Mouse (Mus musculus) limb, embryonic 12.5 days (tissue): Measurements from ENCODE around the gene Mfsd2a. TPM values are rescaled to one million over a fixed set of nuclear protein-coding genes. Genes with fewer than 3 reads are reported as not detected.

ENCODE experiments used
- ATAC-seq: fragments of 200-750 bp; cut with Nextera tagmentation; 2 replicates; pipeline ENCODE4 v1.8.0; 2017; ENCODE audit warnings: low read depth, moderate TSS enrichment; ENCODE audit not compliant: insufficient number of reproducible peaks, insufficient read depth, low FRiP score, low TSS enrichment
- H3K27ac ChIP-seq: fragments of 300-500 bp; sonication (generic); 2 replicates; pipeline ENCODE4 v1.5.1; 2016; ENCODE audit warnings: mild to moderate bottlenecking, moderate library complexity
- H3K27me3 ChIP-seq: fragments of 300-500 bp; sonication (generic); 2 replicates; pipeline ENCODE4 v1.6.1; 2016; ENCODE audit warnings: mild to moderate bottlenecking, moderate library complexity
- H3K36me3 ChIP-seq: fragments of 300-500 bp; sonication (generic); 2 replicates; pipeline ENCODE4 v1.6.1; 2016; ENCODE audit warnings: mild to moderate bottlenecking, moderate library complexity
- H3K4me1 ChIP-seq: fragments of 300-500 bp; sonication (generic); replicated peaks from 2 replicates; pipeline ENCODE4 v1.6.1; 2016
- H3K4me2 ChIP-seq: fragments of 300-500 bp; sonication (generic); 2 replicates; pipeline ENCODE4 v1.6.1; 2016; ENCODE audit warnings: mild to moderate bottlenecking, moderate library complexity
- H3K4me3 ChIP-seq: fragments of 300-500 bp; sonication (generic); replicated peaks from 2 replicates; pipeline ENCODE4 v1.5.1; 2016; ENCODE audit warnings: mild to moderate bottlenecking
- H3K9ac ChIP-seq: fragments of 300-500 bp; sonication (generic); replicated peaks from 2 replicates; pipeline ENCODE4 v1.6.1; 2016; ENCODE audit warnings: mild to moderate bottlenecking, moderate library complexity
- H3K9me3 ChIP-seq: fragments of 300-500 bp; sonication (generic); 2 replicates; pipeline ENCODE4 v1.6.1; 2016; ENCODE audit warnings: mild to moderate bottlenecking, moderate library complexity
- WGBS: fragments of 180-500 bp; shearing (Covaris S2); methylation state at CpG from one replicate; pipeline ENCODE4 v1.1.7; 2016; 5-methylcytosine and 5-hydroxymethylcytosine counted together
- polyA plus RNA-seq: library from polyadenylated mRNA; unstranded; fragments of >200 nt; fragmentation: Nextera tagmentation; extraction: Ambion mirVana; gene quantifications from 2 replicates; pipeline ENCODE4 v1.2.1, GENCODE M21; 2016

The Mfsd2a gene
- polyA plus RNA-seq, 1 experiment from 2014 or later = 7.8 TPM

- ATAC-seq = no peak
- Histone ChIP-seq H3K4me1 (no peaks in the 10 kb centered on the region), H3K27ac (no peak overlapping the region), H3K27me3 (no peaks in the 10 kb centered on the region), H3K4me2 (no peak overlapping the region), H3K36me3 (no peaks in the 10 kb centered on the region), H3K9me3 (peaks cover 7% of the 10 kb centered on the region; the same call in 1 of the 2 replicates), H3K4me3 (no peak overlapping the region), H3K9ac (no peak overlapping the region)
- WGBS = 40% methylated on average over 10 of the region's 10 CpGs
Observed at GRCm38 (mm10) chr4:122905359-122905758, 55.6 kb downstream of the Mfsd2a start.

DNA sequence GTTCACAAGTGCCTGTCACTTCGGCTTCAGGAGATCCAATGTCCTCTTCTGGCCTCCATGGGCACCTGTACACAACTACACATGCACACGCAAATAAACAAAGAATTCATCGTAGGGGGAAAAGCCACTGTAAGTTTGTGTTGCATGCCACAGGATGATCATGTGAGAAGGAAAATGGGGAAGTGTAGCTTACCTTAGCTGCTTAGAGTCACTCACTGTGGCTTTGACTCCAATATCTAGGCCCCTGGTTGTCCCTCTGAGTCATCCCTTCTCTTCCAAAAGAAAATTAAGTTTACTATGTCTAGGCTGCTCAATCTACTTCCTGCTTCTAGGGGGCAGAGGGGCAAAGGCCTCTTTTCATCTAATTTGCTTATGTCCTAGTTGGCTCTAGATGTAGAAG, 57.3 kb downstream of the Mfsd2a start:
- no peak overlapping the region for H3K27ac ChIP-seq
- no peak overlapping the region for H3K4me3 ChIP-seq
- WGBS = 91% methylated on average over 3 of the region's 3 CpGs

GRCm38 (mm10) chr4:122902156-122902555, 58.8 kb downstream of the Mfsd2a start:
- H3K4me2 ChIP-seq = no peak overlapping the region
- H3K27me3 ChIP-seq = no peaks in the 10 kb centered on the region
- 23% methylated on average over 6 of the region's 6 CpGs for WGBS
- no peak overlapping the region for H3K9ac ChIP-seq
- H3K36me3 ChIP-seq = no peaks in the 10 kb centered on the region
- ATAC-seq = no peak
- H3K27ac ChIP-seq = no peak overlapping the region
- no peaks in the 10 kb centered on the region for H3K9me3 ChIP-seq
- no peak overlapping the region for H3K4me3 ChIP-seq
- no peaks in the 10 kb centered on the region for H3K4me1 ChIP-seq

More for the DNA sequence above, 57.3 kb downstream of the Mfsd2a start:
- H3K36me3 ChIP-seq = no peaks in the 10 kb centered on the region
- no peak overlapping the region for H3K4me2 ChIP-seq
- no peak for ATAC-seq
- H3K27me3 ChIP-seq = no peaks in the 10 kb centered on the region
- peaks cover 7% of the 10 kb centered on the region; the same call in 1 of the 2 replicates for H3K9me3 ChIP-seq
- no peak overlapping the region for H3K9ac ChIP-seq
- no peaks in the 10 kb centered on the region for H3K4me1 ChIP-seq

DNA sequence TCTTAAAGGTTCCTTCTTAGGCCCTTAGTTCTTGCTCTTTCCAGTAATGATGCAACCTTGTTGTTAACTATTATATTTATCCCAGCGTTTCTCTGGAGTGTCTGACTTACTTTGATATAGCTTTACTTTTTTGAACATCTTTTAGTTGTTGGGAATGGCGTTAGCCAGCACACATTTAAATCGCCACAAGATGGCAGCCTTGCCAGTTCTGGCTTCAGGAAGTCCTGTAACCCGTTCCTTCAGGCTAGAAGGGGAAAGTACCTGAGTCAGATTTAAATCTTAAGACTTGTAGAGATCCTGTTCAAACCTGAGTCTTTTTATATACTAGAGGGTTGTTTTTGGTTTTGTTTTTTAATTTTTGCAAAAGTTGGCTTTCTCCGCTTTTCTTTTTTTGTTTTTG, 62.7 kb downstream of the Mfsd2a start:
- WGBS = 20% methylated on average over 5 of the region's 5 CpGs
- no peaks in the 10 kb centered on the region for H3K27me3 ChIP-seq
- H3K9ac ChIP-seq = no peak overlapping the region
- H3K4me1 ChIP-seq = no peaks in the 10 kb centered on the region; the same call in 1 of the 2 replicates
- H3K4me2 ChIP-seq = no peak overlapping the region
- H3K27ac ChIP-seq = no peak overlapping the region
- no peak overlapping the region for H3K4me3 ChIP-seq
- H3K36me3 ChIP-seq = no peaks in the 10 kb centered on the region
- ATAC-seq = no peak
- no peaks in the 10 kb centered on the region for H3K9me3 ChIP-seq

DNA sequence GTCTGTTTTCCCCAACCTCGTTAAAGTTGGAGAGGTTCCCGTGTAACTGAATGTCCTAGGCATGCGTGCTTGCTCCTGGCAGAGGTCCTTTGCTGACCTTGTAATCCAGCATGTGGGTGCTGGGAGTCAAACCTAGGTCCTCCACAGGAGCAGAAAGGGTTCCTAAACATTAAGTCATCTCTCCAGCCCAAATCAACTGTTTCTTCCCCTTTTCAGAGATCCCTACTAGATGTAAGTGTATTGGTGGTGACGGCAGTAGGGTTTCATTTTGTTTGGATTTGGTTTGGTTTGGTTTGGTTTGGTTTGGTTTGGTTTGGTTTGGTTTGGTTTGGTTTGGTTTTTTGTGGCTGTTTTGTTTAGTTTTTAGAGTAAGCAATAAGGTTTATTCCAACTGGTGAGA, 63.2 kb downstream of the Mfsd2a start:
- ATAC-seq = no peak
- Histone ChIP-seq H3K36me3 (no peaks in the 10 kb centered on the region), H3K27ac (no peak overlapping the region), H3K9me3 (no peaks in the 10 kb centered on the region), H3K9ac (no peak overlapping the region), H3K27me3 (no peaks in the 10 kb centered on the region), H3K4me1 (no peaks in the 10 kb centered on the region; the same call in 1 of the 2 replicates), H3K4me2 (no peak overlapping the region), H3K4me3 (no peak overlapping the region)
- 78% methylated on average over 4 of the region's 4 CpGs for WGBS

Other genes with a start within 250 kb of the Mfsd2a start
- gene Ppt1, start 124.9 kb downstream of the Mfsd2a start, polyA plus RNA-seq = 60.0 and 67.5 TPM in 2 replicates
- gene Cap1, start 75.1 kb downstream of the Mfsd2a start, polyA plus RNA-seq = 35.4 and 43.1 TPM in 2 replicates
- 42.8 and 46.3 TPM in 2 replicates for gene Mycl, start 34.5 kb upstream of the Mfsd2a start, polyA plus RNA-seq
- 18.3 and 20.6 TPM in 2 replicates for gene Trit1, start 55.4 kb upstream of the Mfsd2a start, polyA plus RNA-seq
- gene Bmp8b, start 144.0 kb upstream of the Mfsd2a start, polyA plus RNA-seq = 0.19 and 0.68 TPM in 2 replicates
- gene Oxct2b, start 155.1 kb upstream of the Mfsd2a start, polyA plus RNA-seq = not detected in 2 replicates
- gene Ppie, start 178.8 kb upstream of the Mfsd2a start, polyA plus RNA-seq = 114 and 117 TPM in 2 replicates
- 0.10 and 0.73 TPM in 2 replicates for gene Hpcal4, start 222.0 kb upstream of the Mfsd2a start, polyA plus RNA-seq
- gene Nt5c1a, start 240.3 kb upstream of the Mfsd2a start, polyA plus RNA-seq = not detected in 2 replicates